Mouse (Mus musculus) kidney, postnatal 0 days (tissue): ENCODE data around the gene Clmp. TPM values are rescaled to one million over a fixed set of nuclear protein-coding genes. Genes with fewer than 3 reads are reported as not detected.
"Not testable (repeated sequence)": the region's sequence is repeated elsewhere in the genome, so short reads cannot be mapped to it uniquely, and the experiment has no call there.

ENCODE experiments used
- ATAC-seq: fragments of 200-750 bp; cut with Nextera tagmentation; replicated peaks from 2 replicates; pipeline ENCODE4 v1.8.0; 2017; ENCODE audit warnings: low read depth, moderate number of reproducible peaks, moderate TSS enrichment, moderate library complexity; ENCODE audit not compliant: low FRiP score
- DNase-seq: peaks from one replicate; pipeline ENCODE4 v3.0.0-alpha.2; 2016; ENCODE audit warnings: low spot score
- H3K27ac ChIP-seq: fragments of 300-500 bp; sonication (generic); 2 replicates; pipeline ENCODE4 v1.5.1; 2014; ENCODE audit warnings: mild to moderate bottlenecking
- H3K27me3 ChIP-seq: fragments of 300-500 bp; sonication (generic); 2 replicates; pipeline ENCODE4 v1.6.1; 2014; ENCODE audit warnings: low read length, mixed read lengths; ENCODE audit not compliant: insufficient read depth
- H3K36me3 ChIP-seq: fragments of 300-500 bp; sonication (generic); 2 replicates; pipeline ENCODE4 v1.6.1; 2014; ENCODE audit warnings: low read length, mixed read lengths; ENCODE audit not compliant: insufficient read depth
- H3K4me1 ChIP-seq: fragments of 300-500 bp; sonication (generic); replicated peaks from 2 replicates; pipeline ENCODE4 v1.6.1; 2014; ENCODE audit warnings: antibody characterized with exemption, low read length, mixed read lengths; ENCODE audit not compliant: insufficient read depth
- H3K4me2 ChIP-seq: fragments of 300-500 bp; sonication (generic); 2 replicates; pipeline ENCODE4 v1.6.1; 2014; ENCODE audit warnings: mild to moderate bottlenecking, low read length, moderate library complexity, mixed read lengths
- H3K4me3 ChIP-seq: fragments of 300-500 bp; sonication (generic); replicated peaks from 2 replicates; pipeline ENCODE4 v1.5.1; 2014; ENCODE audit warnings: low read depth, low read length
- H3K9ac ChIP-seq: fragments of 300-500 bp; sonication (generic); 2 replicates; pipeline ENCODE4 v1.6.1; 2014; ENCODE audit warnings: low read depth, low read length
- H3K9me3 ChIP-seq: fragments of 300-500 bp; sonication (generic); replicated peaks from 2 replicates; pipeline ENCODE4 v1.6.1; 2016; ENCODE audit warnings: low read length, inconsistent platforms, mixed read lengths
- CTCF ChIP-seq: IDR thresholded peaks from 2 replicates; pipeline ENCODE4 v1.5.1; 2016; ENCODE audit warnings: antibody characterized with exemption, low read depth, mild to moderate bottlenecking, moderate library complexity
- WGBS: fragments of 180-500 bp; shearing (Covaris S2); extraction: QIAGEN DNeasy Blood & Tissue Kit; methylation state at CpG from one replicate; pipeline ENCODE4 v1.1.7; 2014; 5-methylcytosine and 5-hydroxymethylcytosine counted together
- polyA plus RNA-seq: library from polyadenylated mRNA; unstranded; fragments of >200 nt; fragmentation: Nextera tagmentation; extraction: Ambion mirVana; gene quantifications from 2 replicates; pipeline ENCODE4 v1.2.1, GENCODE M21; 2015

Gene Clmp
- polyA plus RNA-seq, 1 experiment from 2014 or later = 23.6 TPM

- Histone ChIP-seq H3K27ac (no peak overlapping the region), H3K4me3 (no peak overlapping the region), H3K27me3 (no peaks in the 10 kb centered on the region), H3K9ac (no peak overlapping the region), H3K9me3 (no peaks in the 10 kb centered on the region), H3K36me3 (peaks cover 4% of the 10 kb centered on the region; the same call in 1 of the 2 replicates), H3K4me2 (no peak overlapping the region), H3K4me1 (no peaks in the 10 kb centered on the region)
- DNase-seq (no peak), ATAC-seq (no peak)
- no peak for TF ChIP-seq CTCF
- WGBS = 56% methylated on average over 12 of the region's 12 CpGs
These were observed 79.8 kb downstream of the Clmp start for GRCm38 (mm10) chr9:40765581-40765940.

GRCm38 (mm10) chr9:40766058-40766605 lies 80.4 kb downstream of the Clmp start:
- Histone ChIP-seq H3K4me3 (no peak overlapping the region), H3K9me3 (no peaks in the 10 kb centered on the region), H3K27me3 (no peaks in the 10 kb centered on the region), H3K27ac (no peak overlapping the region), H3K36me3 (peaks cover 4% of the 10 kb centered on the region; the same call in 1 of the 2 replicates), H3K4me1 (no peaks in the 10 kb centered on the region), H3K4me2 (no peak overlapping the region), H3K9ac (no peak overlapping the region)
- DNase-seq = no peak
- no peak for ATAC-seq
- 70% methylated on average over 7 of the region's 7 CpGs for WGBS
- no peak for TF ChIP-seq CTCF

GRCm38 (mm10) chr9:40767946-40768345 lies 82.2 kb downstream of the Clmp start:
- Histone ChIP-seq H3K27me3 (no peaks in the 10 kb centered on the region), H3K27ac (no peak overlapping the region), H3K4me1 (no peaks in the 10 kb centered on the region), H3K4me3 (no peak overlapping the region), H3K9ac (no peak overlapping the region), H3K36me3 (no peaks in the 10 kb centered on the region), H3K9me3 (no peaks in the 10 kb centered on the region), H3K4me2 (no peak overlapping the region)
- DNase-seq (no peak), ATAC-seq (no peak)
- 88% methylated on average over 4 of the region's 4 CpGs for WGBS
- TF ChIP-seq CTCF = no peak

- Histone ChIP-seq H3K9me3 (no peaks in the 10 kb centered on the region), H3K4me3 (no peak overlapping the region), H3K4me2 (no peak overlapping the region), H3K27me3 (no peaks in the 10 kb centered on the region), H3K27ac (no peak overlapping the region), H3K36me3 (no peaks in the 10 kb centered on the region), H3K9ac (no peak overlapping the region), H3K4me1 (no peaks in the 10 kb centered on the region)
- ATAC-seq (peak; percentile 53; the same call in 1 of the 2 replicates), DNase-seq (peak; percentile 70)
- no peak for TF ChIP-seq CTCF
- WGBS = 48% methylated on average over 13 of the region's 13 CpGs
These were observed 86.5 kb downstream of the Clmp start for GRCm38 (mm10) chr9:40772246-40772645.

GRCm38 (mm10) chr9:40773142-40773541 lies 87.4 kb downstream of the Clmp start:
- H3K27ac ChIP-seq, H3K27me3 ChIP-seq, H3K9ac ChIP-seq, H3K4me3 ChIP-seq, ATAC-seq, H3K36me3 ChIP-seq, DNase-seq, H3K9me3 ChIP-seq, H3K4me1 ChIP-seq, H3K4me2 ChIP-seq: not testable (repeated sequence)
- WGBS = 47% methylated on average over 6 of the region's 6 CpGs

GRCm38 (mm10) chr9:40773869-40774268 lies 88.1 kb downstream of the Clmp start:
- DNase-seq = no peak
- Histone ChIP-seq H3K9me3 (no peaks in the 10 kb centered on the region), H3K4me1 (no peaks in the 10 kb centered on the region), H3K9ac (no peak overlapping the region), H3K4me2 (no peak overlapping the region), H3K36me3 (no peaks in the 10 kb centered on the region), H3K27me3 (no peaks in the 10 kb centered on the region), H3K4me3 (no peak overlapping the region), H3K27ac (no peak overlapping the region)
- TF ChIP-seq CTCF = no peak
- 83% methylated on average over 4 of the region's 4 CpGs for WGBS
- no peak for ATAC-seq

GRCm38 (mm10) chr9:40776044-40776443 lies 90.3 kb downstream of the Clmp start:
- Histone ChIP-seq H3K4me3 (no peak overlapping the region), H3K36me3 (no peaks in the 10 kb centered on the region), H3K27ac (peak overlapping the region; percentile 78), H3K4me1 (peaks cover 2% of the 10 kb centered on the region; the same call in 1 of the 2 replicates), H3K9ac (no peak overlapping the region), H3K27me3 (no peaks in the 10 kb centered on the region), H3K4me2 (no peak overlapping the region), H3K9me3 (no peaks in the 10 kb centered on the region)
- TF ChIP-seq CTCF = no peak
- ATAC-seq = no peak
- no peak for DNase-seq
- WGBS = 52% methylated on average over 1 of the region's 1 CpGs
